Mouse (Mus musculus) myocyte (in vitro differentiated cells): Measurements from ENCODE around the gene Lrp1. TPM values are rescaled to one million over a fixed set of nuclear protein-coding genes. Genes with fewer than 3 reads are reported as not detected.

ENCODE experiments used
- H3K27me3 ChIP-seq: one replicate; pipeline ENCODE4 v1.6.1; 2011; ENCODE audit not compliant: control insufficient read depth, insufficient read depth, insufficient read length
- H3K36me3 ChIP-seq: one replicate; pipeline ENCODE4 v1.6.1; 2011; ENCODE audit not compliant: control insufficient read depth, insufficient read depth
- H3K4me2 ChIP-seq: one replicate; pipeline ENCODE4 v1.6.1; 2011; ENCODE audit warnings: low read depth, control low read depth
- H3K4me3 ChIP-seq: one replicate; pipeline ENCODE4 v1.5.1; 2011; ENCODE audit warnings: mild to moderate bottlenecking, control low read depth, moderate library complexity
- H3K79me2 ChIP-seq: one replicate; pipeline ENCODE4 v1.6.1; 2011; ENCODE audit not compliant: control insufficient read depth, insufficient read depth
- H3ac ChIP-seq: one replicate; pipeline ENCODE4 v1.6.1; 2011; ENCODE audit not compliant: control insufficient read depth, insufficient read length
- CEBPB ChIP-seq: IDR thresholded peaks from 2 replicates; pipeline ENCODE4 v1.6.1; 2011; ENCODE audit warnings: mild to moderate bottlenecking, moderate library complexity; ENCODE audit not compliant: poor library complexity, insufficient read depth, severe bottlenecking
- E2F4 ChIP-seq: IDR thresholded peaks from one replicate; pipeline ENCODE4 v1.6.1; 2011; ENCODE audit warnings: mild to moderate bottlenecking, control low read depth, moderate library complexity; ENCODE audit not compliant: insufficient read depth
- MAX ChIP-seq: IDR thresholded peaks from one replicate; pipeline ENCODE4 v1.6.1; 2011; ENCODE audit warnings: low read depth, mild to moderate bottlenecking, control low read depth
- MYOD1 ChIP-seq, 3 experiments: IDR thresholded peaks; one replicate each; pipeline ENCODE4 v1.6.1; 2011; ENCODE audit warnings: control low read depth in 2 of 3, low read depth in 2 of 3, mild to moderate bottlenecking in 2 of 3, moderate library complexity in 1 of 3; ENCODE audit not compliant: insufficient read length in 2 of 3, control insufficient read depth in 1 of 3
- MYOG ChIP-seq, 3 experiments: IDR thresholded peaks; one replicate each; pipeline ENCODE4 v1.6.1; 2011; ENCODE audit warnings: control low read depth in 2 of 3, low read depth in 2 of 3, mild to moderate bottlenecking in 2 of 3; ENCODE audit not compliant: insufficient read length in 2 of 3, control insufficient read depth in 1 of 3, insufficient read depth in 1 of 3
- POLR2A ChIP-seq: IDR thresholded peaks from one replicate; pipeline ENCODE4 v1.6.1; 2011; ENCODE audit warnings: low read depth, mild to moderate bottlenecking, control low read depth, moderate library complexity; ENCODE audit not compliant: insufficient read length
- POLR2AphosphoS2 ChIP-seq: IDR thresholded peaks from one replicate; pipeline ENCODE4 v1.6.1; 2011; ENCODE audit warnings: low read depth, control low read depth; ENCODE audit not compliant: insufficient read length
- REST ChIP-seq: IDR thresholded peaks from one replicate; pipeline ENCODE4 v1.6.1; 2011; ENCODE audit warnings: mild to moderate bottlenecking, control low read depth, moderate library complexity; ENCODE audit not compliant: insufficient read depth, insufficient read length
- SRF ChIP-seq: IDR thresholded peaks from one replicate; pipeline ENCODE4 v1.6.1; 2011; ENCODE audit warnings: low read depth; ENCODE audit not compliant: control insufficient read depth, insufficient read length
- TCF12 ChIP-seq: IDR thresholded peaks from one replicate; pipeline ENCODE4 v1.6.1; 2011; ENCODE audit warnings: mild to moderate bottlenecking, control low read depth; ENCODE audit not compliant: poor library complexity, insufficient read depth, severe bottlenecking
- TCF3 ChIP-seq: IDR thresholded peaks from one replicate; pipeline ENCODE4 v1.6.1; 2011; ENCODE audit warnings: low read depth, control low read depth; ENCODE audit not compliant: insufficient read length
- USF1 ChIP-seq: IDR thresholded peaks from one replicate; pipeline ENCODE4 v1.6.1; 2011; ENCODE audit warnings: low read depth, mild to moderate bottlenecking, control low read depth, moderate library complexity
- polyA plus RNA-seq: library from polyadenylated mRNA; unstranded; fragments of >200 nt; fragmentation: generic; extraction: Trizol; gene quantifications from one replicate; pipeline ENCODE4 v1.2.1, GENCODE M21; 2012; ENCODE audit warnings: missing spikeins

Gene Lrp1
- polyA plus RNA-seq, 1 experiment: 244 TPM

- no peak overlapping the region for H3K4me2 ChIP-seq
- H3K4me3 ChIP-seq: no peak overlapping the region
- no peaks in the 10 kb centered on the region for H3K27me3 ChIP-seq
- TF ChIP-seq POLR2A (no peak), USF1 (no peak), TCF3 (no peak), TCF12 (no peak), MYOD1 (IDR thresholded peaks at IDR 0.05; ENCODE audit: control insufficient read depth in 1 of 3, insufficient read length in 2 of 3, low read depth in 2 of 3) (no peak), REST (no peak), E2F4 (no peak), SRF (no peak), POLR2AphosphoS2 (no peak), MYOG (IDR thresholded peaks at IDR 0.05; ENCODE audit: control insufficient read depth in 1 of 3, insufficient read depth in 1 of 3, insufficient read length in 2 of 3, low read depth in 2 of 3) (no peak), MAX (no peak), CEBPB (no peak)
- no peaks in the 10 kb centered on the region for H3K79me2 ChIP-seq
- peaks cover 72% of the 10 kb centered on the region for H3K36me3 ChIP-seq
- no peak overlapping the region for H3ac ChIP-seq
These were observed 30.0 kb downstream of the Lrp1 start for GRCm38 (mm10) chr10:127590831-127591451.

GRCm38 (mm10) chr10:127590256-127590655, 30.7 kb downstream of the Lrp1 start:
- H3K36me3 ChIP-seq: peaks cover 77% of the 10 kb centered on the region
- no peak for TF ChIP-seq TCF3
- no peak for TF ChIP-seq MYOG (IDR thresholded peaks at IDR 0.05; ENCODE audit: control insufficient read depth in 1 of 3, insufficient read depth in 1 of 3, insufficient read length in 2 of 3, low read depth in 2 of 3)
- no peak for TF ChIP-seq POLR2AphosphoS2
- no peak for TF ChIP-seq POLR2A
- no peak for TF ChIP-seq REST
- TF ChIP-seq TCF12: no peak
- TF ChIP-seq SRF: no peak
- TF ChIP-seq MAX: no peak
- TF ChIP-seq USF1: no peak
- TF ChIP-seq CEBPB: no peak
- TF ChIP-seq MYOD1 (IDR thresholded peaks at IDR 0.05; ENCODE audit: control insufficient read depth in 1 of 3, insufficient read length in 2 of 3, low read depth in 2 of 3): no peak
- TF ChIP-seq E2F4: no peak
- no peak overlapping the region for H3K4me3 ChIP-seq
- no peak overlapping the region for H3K4me2 ChIP-seq
- H3K27me3 ChIP-seq: no peaks in the 10 kb centered on the region
- H3K79me2 ChIP-seq: no peaks in the 10 kb centered on the region
- H3ac ChIP-seq: no peak overlapping the region

GRCm38 (mm10) chr10:127587776-127588175, 33.2 kb downstream of the Lrp1 start:
- no peak overlapping the region for H3K4me2 ChIP-seq
- TF ChIP-seq MYOG (IDR thresholded peaks at IDR 0.05; ENCODE audit: control insufficient read depth in 1 of 3, insufficient read depth in 1 of 3, insufficient read length in 2 of 3, low read depth in 2 of 3) (no peak), USF1 (no peak), TCF12 (no peak), CEBPB (no peak), MYOD1 (IDR thresholded peaks at IDR 0.05; ENCODE audit: control insufficient read depth in 1 of 3, insufficient read length in 2 of 3, low read depth in 2 of 3) (no peak), POLR2A (no peak), TCF3 (no peak), E2F4 (no peak), SRF (no peak), MAX (no peak), POLR2AphosphoS2 (no peak), REST (no peak)
- no peaks in the 10 kb centered on the region for H3K27me3 ChIP-seq
- H3ac ChIP-seq: no peak overlapping the region
- peaks cover 67% of the 10 kb centered on the region for H3K36me3 ChIP-seq
- no peaks in the 10 kb centered on the region for H3K79me2 ChIP-seq
- H3K4me3 ChIP-seq: no peak overlapping the region

GRCm38 (mm10) chr10:127586209-127586608, 34.7 kb downstream of the Lrp1 start:
- Histone ChIP-seq H3K36me3 (peaks cover 55% of the 10 kb centered on the region), H3K27me3 (no peaks in the 10 kb centered on the region), H3ac (no peak overlapping the region), H3K4me3 (no peak overlapping the region), H3K79me2 (no peaks in the 10 kb centered on the region), H3K4me2 (no peak overlapping the region)
- TF ChIP-seq REST (no peak), MYOD1 (IDR thresholded peaks at IDR 0.05; ENCODE audit: control insufficient read depth in 1 of 3, insufficient read length in 2 of 3, low read depth in 2 of 3) (no peak), TCF3 (no peak), MYOG (IDR thresholded peaks at IDR 0.05; ENCODE audit: control insufficient read depth in 1 of 3, insufficient read depth in 1 of 3, insufficient read length in 2 of 3, low read depth in 2 of 3) (no peak), SRF (no peak), MAX (no peak), USF1 (no peak)

- H3K4me2 ChIP-seq: no peak overlapping the region
- peaks cover 50% of the 10 kb centered on the region for H3K36me3 ChIP-seq
- no peaks in the 10 kb centered on the region for H3K79me2 ChIP-seq
- H3K27me3 ChIP-seq: no peaks in the 10 kb centered on the region
- no peak overlapping the region for H3K4me3 ChIP-seq
- no peak overlapping the region for H3ac ChIP-seq
- TF ChIP-seq TCF3: no peak
- no peak for TF ChIP-seq CEBPB
- TF ChIP-seq MYOG (IDR thresholded peaks at IDR 0.05; ENCODE audit: control insufficient read depth in 1 of 3, insufficient read depth in 1 of 3, insufficient read length in 2 of 3, low read depth in 2 of 3): no peak
- TF ChIP-seq E2F4: no peak
- no peak for TF ChIP-seq POLR2A
These were observed 35.4 kb downstream of the Lrp1 start for GRCm38 (mm10) chr10:127585598-127585997.
